Mouse (Mus musculus) cerebellum, adult 2 months (tissue): ENCODE data around the gene Sec22b.

Experiments
- CTCF ChIP-seq: fragments of 200-500 bp; IDR thresholded peaks from 2 replicates; pipeline ENCODE4 v1.5.1; 2011; ENCODE audit warnings: low read depth, mild to moderate bottlenecking, control low read depth, low read length, moderate library complexity, borderline replicate concordance; ENCODE audit not compliant: insufficient read depth
- POLR2A ChIP-seq: fragments of 200-500 bp; IDR thresholded peaks from 2 replicates; pipeline ENCODE4 v1.6.1; 2011; ENCODE audit warnings: low read length, control low read depth, borderline replicate concordance; ENCODE audit not compliant: insufficient read depth

DNA sequence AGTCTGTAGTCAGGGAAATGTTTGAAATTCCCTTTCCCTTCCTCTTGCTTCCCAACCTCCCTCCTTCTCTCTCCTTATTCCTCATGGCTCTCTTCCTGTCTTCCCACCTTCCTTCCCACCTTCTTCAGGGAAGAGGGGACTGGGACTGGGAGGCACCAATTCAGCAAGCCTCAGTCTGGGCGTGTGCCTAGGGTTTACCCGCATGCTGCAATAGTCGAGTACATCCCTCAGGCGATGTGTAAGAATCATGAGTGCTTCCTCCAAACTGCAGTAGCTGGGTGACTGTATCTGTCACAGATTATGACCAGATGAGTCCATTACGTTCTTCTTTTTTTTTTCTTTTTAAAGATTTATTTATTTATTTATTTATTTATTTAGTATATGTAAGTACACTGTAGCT is 32.8 kb downstream of the Sec22b start:
- no peak for TF ChIP-seq CTCF
- no peak for TF ChIP-seq POLR2A
